Mouse (Mus musculus) spleen, adult 2 months (tissue): ENCODE data around the gene Pfkfb2.

ENCODE experiments used
- CTCF ChIP-seq: fragments of 200-500 bp; IDR thresholded peaks from 2 replicates; pipeline ENCODE4 v1.5.1; 2011; ENCODE audit warnings: mild to moderate bottlenecking, inconsistent platforms; ENCODE audit not compliant: insufficient read depth, insufficient read length, insufficient replicate concordance; ENCODE audit errors: extremely low read depth
- POLR2A ChIP-seq: fragments of 200-500 bp; IDR thresholded peaks from 2 replicates; pipeline ENCODE4 v1.6.1; 2011; ENCODE audit warnings: low read depth, low read length, inconsistent platforms

DNA sequence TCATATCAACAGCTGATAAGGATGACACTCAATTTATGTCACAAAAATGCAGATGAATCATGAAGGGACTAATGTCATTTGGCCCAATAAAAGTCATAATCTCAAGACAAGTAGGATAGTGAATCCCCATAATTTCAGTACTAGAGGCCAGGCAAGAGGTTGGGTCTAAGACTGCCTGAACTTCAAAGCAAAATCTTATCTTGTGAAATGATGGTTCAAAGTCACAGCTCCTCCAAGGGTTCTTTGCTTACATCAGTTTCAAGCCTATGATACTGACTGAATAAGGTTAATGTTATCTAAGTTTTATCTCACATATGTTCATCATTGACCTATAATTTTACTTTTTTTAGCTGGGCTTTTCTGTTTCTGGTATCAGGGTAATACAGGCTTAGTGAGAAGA lies 88.1 kb downstream of the Pfkfb2 start:
- no peak for TF ChIP-seq CTCF
- no peak for TF ChIP-seq POLR2A
